Mouse (Mus musculus) E14TG2a.4 (cell line): ENCODE results near the gene Fbxo22.

Source experiments
- CTCF ChIP-seq: conservative IDR thresholded peaks from 2 replicates; pipeline ENCODE4 v1.5.1; 2014; ENCODE audit warnings: low read length
- NANOG ChIP-seq: IDR thresholded peaks from 2 replicates; pipeline ENCODE4 v1.6.1; 2014; ENCODE audit warnings: borderline replicate concordance, low read length, mixed read lengths
- POU5F1 ChIP-seq: IDR thresholded peaks from 2 replicates; pipeline ENCODE4 v1.6.1; 2014; ENCODE audit warnings: low read length, borderline replicate concordance

DNA sequence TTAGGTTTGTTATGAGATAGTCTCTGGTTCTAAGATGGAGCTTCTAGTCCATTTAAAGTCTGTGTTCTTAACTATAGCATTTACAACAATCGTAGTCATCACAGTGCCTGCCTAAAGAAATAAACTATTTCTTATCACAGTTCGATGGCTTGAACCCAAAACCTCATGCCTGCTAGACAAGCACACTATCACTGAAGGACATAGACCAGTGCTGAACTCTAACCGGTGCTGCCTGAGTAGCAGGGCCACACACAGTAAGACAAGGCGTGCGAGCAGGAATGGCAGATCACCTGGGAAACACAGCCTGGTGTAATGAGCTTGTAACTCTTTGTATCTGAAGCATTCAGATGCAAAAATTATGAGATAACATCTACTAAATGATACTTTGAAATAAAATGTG, 32.1 kb downstream of the Fbxo22 start:
- TF ChIP-seq CTCF, result no peak
- no peak for TF ChIP-seq POU5F1
- no peak for TF ChIP-seq NANOG
